Mouse (Mus musculus) hindbrain, embryonic 13.5 days (tissue): ENCODE results near the gene Stard3. TPM values are rescaled to one million over a fixed set of nuclear protein-coding genes. Genes with fewer than 3 reads are reported as not detected.
A peak's percentile ranks its signal among the peaks of the same experiment; 100 is the strongest.

Experiments
- ATAC-seq: fragments of 200-750 bp; cut with Nextera tagmentation; 2 replicates; pipeline ENCODE4 v1.8.0; 2017; ENCODE audit warnings: moderate TSS enrichment; ENCODE audit not compliant: low FRiP score
- H3K27ac ChIP-seq: fragments of 300-500 bp; sonication (generic); 2 replicates; pipeline ENCODE4 v1.5.1; 2015; ENCODE audit warnings: inconsistent platforms, mild to moderate bottlenecking, moderate library complexity
- H3K27me3 ChIP-seq: fragments of 300-500 bp; sonication (generic); 2 replicates; pipeline ENCODE4 v1.6.1; 2015; ENCODE audit warnings: mild to moderate bottlenecking, inconsistent platforms
- H3K36me3 ChIP-seq: fragments of 300-500 bp; sonication (generic); 2 replicates; pipeline ENCODE4 v1.6.1; 2015; ENCODE audit warnings: mild to moderate bottlenecking, inconsistent platforms
- H3K4me1 ChIP-seq: fragments of 300-500 bp; sonication (generic); replicated peaks from 2 replicates; pipeline ENCODE4 v1.6.1; 2015; ENCODE audit warnings: inconsistent platforms
- H3K4me2 ChIP-seq: fragments of 300-500 bp; sonication (generic); 2 replicates; pipeline ENCODE4 v1.6.1; 2015; ENCODE audit warnings: inconsistent platforms, mild to moderate bottlenecking, moderate library complexity
- H3K4me3 ChIP-seq: fragments of 300-500 bp; sonication (generic); 2 replicates; pipeline ENCODE4 v1.5.1; 2015; ENCODE audit warnings: mild to moderate bottlenecking, inconsistent platforms
- H3K9ac ChIP-seq: fragments of 300-500 bp; sonication (generic); 2 replicates; pipeline ENCODE4 v1.6.1; 2015; ENCODE audit warnings: mild to moderate bottlenecking, inconsistent platforms
- H3K9me3 ChIP-seq: fragments of 300-500 bp; sonication (generic); 2 replicates; pipeline ENCODE4 v1.6.1; 2016; ENCODE audit warnings: inconsistent platforms
- WGBS: fragments of 180-500 bp; shearing (Covaris S2); methylation state at CpG from one replicate; pipeline ENCODE4 v1.1.7; 2015; 5-methylcytosine and 5-hydroxymethylcytosine counted together
- polyA plus RNA-seq: library from polyadenylated mRNA; unstranded; fragments of >200 nt; fragmentation: Nextera tagmentation; extraction: Ambion mirVana; gene quantifications from 2 replicates; pipeline ENCODE4 v1.2.1, GENCODE M21; 2015

The Stard3 gene
- polyA plus RNA-seq, 1 experiment from 2014 or later: 44.4 TPM

- peaks cover 36% of the 10 kb centered on the region for H3K27me3 ChIP-seq
- H3K9ac ChIP-seq: peak overlapping the region; percentile 24; the same call in 1 of the 2 replicates
- no peak overlapping the region for H3K4me2 ChIP-seq
- 62% methylated on average over 4 of the region's 4 CpGs for WGBS
- ATAC-seq: no peak
- H3K9me3 ChIP-seq: no peaks in the 10 kb centered on the region
- peaks cover 30% of the 10 kb centered on the region for H3K4me1 ChIP-seq
- peaks cover 12% of the 10 kb centered on the region for H3K36me3 ChIP-seq
- no peak overlapping the region for H3K27ac ChIP-seq
- no peak overlapping the region for H3K4me3 ChIP-seq
Observed at GRCm38 (mm10) chr11:98395041-98395440, 36.9 kb downstream of the Stard3 start.

GRCm38 (mm10) chr11:98397946-98398345 is 39.8 kb downstream of the Stard3 start:
- Histone ChIP-seq H3K27me3 (peaks cover 17% of the 10 kb centered on the region), H3K4me2 (no peak overlapping the region), H3K9ac (no peak overlapping the region), H3K4me1 (peaks cover 37% of the 10 kb centered on the region), H3K9me3 (no peaks in the 10 kb centered on the region), H3K36me3 (peaks cover 12% of the 10 kb centered on the region), H3K4me3 (no peak overlapping the region), H3K27ac (no peak overlapping the region)
- no peak for ATAC-seq
- WGBS: 92% methylated on average over 7 of the region's 7 CpGs

GRCm38 (mm10) chr11:98400161-98400726 is 42.1 kb downstream of the Stard3 start, which contains the start of gene Pgap3:
Pgap3 (minus strand) TSS chr11:98400490.
- peak within 1 kb of the TSS; percentile 65 for H3K4me2 ChIP-seq
- WGBS: under 1% methylated on average over 40 of the region's 40 CpGs
- H3K36me3 ChIP-seq: peaks cover 12% of the 10 kb centered on the region
- H3K27ac ChIP-seq: peak within 1 kb of the TSS; percentile 97
- H3K9ac ChIP-seq: peak within 1 kb of the TSS; percentile 76
- H3K27me3 ChIP-seq: peaks cover 20% of the 10 kb centered on the region
- H3K4me1 ChIP-seq: peaks cover 17% of the 10 kb centered on the region
- peak; percentile 92 for ATAC-seq
- H3K9me3 ChIP-seq: no peaks in the 10 kb centered on the region
- H3K4me3 ChIP-seq: peak within 1 kb of the TSS; percentile 61

- WGBS: 60% methylated on average over 3 of the region's 3 CpGs
- Histone ChIP-seq H3K27me3 (peaks cover 20% of the 10 kb centered on the region), H3K9me3 (no peaks in the 10 kb centered on the region), H3K4me3 (peak overlapping the region; percentile 61), H3K4me2 (peak overlapping the region; percentile 65), H3K9ac (peak overlapping the region; percentile 76), H3K36me3 (peaks cover 12% of the 10 kb centered on the region), H3K4me1 (peaks cover 15% of the 10 kb centered on the region), H3K27ac (peak overlapping the region; percentile 97)
- no peak for ATAC-seq
Observed at GRCm38 (mm10) chr11:98400816-98401215, 42.6 kb downstream of the Stard3 start.

- peaks cover 39% of the 10 kb centered on the region for H3K27me3 ChIP-seq
- H3K9me3 ChIP-seq: no peaks in the 10 kb centered on the region
- H3K9ac ChIP-seq: no peak overlapping the region
- H3K4me2 ChIP-seq: no peak overlapping the region
- H3K4me1 ChIP-seq: peaks cover 7% of the 10 kb centered on the region
- WGBS: 73% methylated on average over 6 of the region's 6 CpGs
- no peak overlapping the region for H3K4me3 ChIP-seq
- no peak for ATAC-seq
- no peak overlapping the region for H3K27ac ChIP-seq
- no peaks in the 10 kb centered on the region for H3K36me3 ChIP-seq
Observed at GRCm38 (mm10) chr11:98406621-98407020, 48.5 kb downstream of the Stard3 start.

- 33% methylated on average over 8 of the region's 8 CpGs for WGBS
- peak; percentile 21; the same call in 1 of the 2 replicates for ATAC-seq
- H3K27ac ChIP-seq: peak overlapping the region; percentile 52; the same call in 1 of the 2 replicates
- H3K9ac ChIP-seq: no peak overlapping the region
- H3K27me3 ChIP-seq: peaks cover 46% of the 10 kb centered on the region
- H3K4me1 ChIP-seq: peaks cover 29% of the 10 kb centered on the region
- H3K4me3 ChIP-seq: no peak overlapping the region
- no peak overlapping the region for H3K4me2 ChIP-seq
- no peaks in the 10 kb centered on the region for H3K9me3 ChIP-seq
- no peaks in the 10 kb centered on the region for H3K36me3 ChIP-seq
Observed at GRCm38 (mm10) chr11:98408872-98409271, 50.7 kb downstream of the Stard3 start.

- H3K36me3 ChIP-seq: no peaks in the 10 kb centered on the region
- H3K9ac ChIP-seq: 0 out of 2 replicates have a peak overlapping the region, but pooled peaks have one; percentile 43
- H3K9me3 ChIP-seq: no peaks in the 10 kb centered on the region
- peak overlapping the region; percentile 52; the same call in 1 of the 2 replicates for H3K27ac ChIP-seq
- H3K4me3 ChIP-seq: no peak overlapping the region
- peak; percentile 70 for ATAC-seq
- WGBS: 0% methylated on average over 9 of the region's 10 CpGs
- peaks cover 50% of the 10 kb centered on the region for H3K27me3 ChIP-seq
- H3K4me2 ChIP-seq: no peak overlapping the region
- H3K4me1 ChIP-seq: peaks cover 34% of the 10 kb centered on the region
Observed at GRCm38 (mm10) chr11:98409341-98409822, 51.2 kb downstream of the Stard3 start.

- ATAC-seq: 0 out of 2 replicates have a peak, but pooled peaks have one; percentile 29
- H3K4me1 ChIP-seq: peaks cover 35% of the 10 kb centered on the region
- H3K36me3 ChIP-seq: no peaks in the 10 kb centered on the region
- H3K27me3 ChIP-seq: peaks cover 56% of the 10 kb centered on the region
- H3K4me2 ChIP-seq: peak within 1 kb of the TSS; percentile 97
- under 1% methylated on average over 47 of the region's 49 CpGs for WGBS
- peak within 1 kb of the TSS; percentile 83 for H3K9ac ChIP-seq
- H3K27ac ChIP-seq: peak within 1 kb of the TSS; percentile 84
- peak within 1 kb of the TSS; percentile 63 for H3K4me3 ChIP-seq
- H3K9me3 ChIP-seq: no peaks in the 10 kb centered on the region
Observed at GRCm38 (mm10) chr11:98412273-98412796, 54.2 kb downstream of the Stard3 start, which contains the start of gene Erbb2. Erbb2 (plus strand) TSS chr11:98412470.

GRCm38 (mm10) chr11:98412797-98413301 is 54.7 kb downstream of the Stard3 start:
- peaks cover 56% of the 10 kb centered on the region for H3K27me3 ChIP-seq
- H3K9me3 ChIP-seq: no peaks in the 10 kb centered on the region
- no peaks in the 10 kb centered on the region for H3K36me3 ChIP-seq
- peak overlapping the region; percentile 63 for H3K4me3 ChIP-seq
- peaks cover 35% of the 10 kb centered on the region for H3K4me1 ChIP-seq
- peak; percentile 69 for ATAC-seq
- WGBS: under 1% methylated on average over 40 of the region's 40 CpGs
- H3K9ac ChIP-seq: peak overlapping the region; percentile 83
- peak overlapping the region; percentile 97 for H3K4me2 ChIP-seq
- H3K27ac ChIP-seq: peak overlapping the region; percentile 84

- 16% methylated on average over 7 of the region's 7 CpGs for WGBS
- H3K9ac ChIP-seq: peak overlapping the region; percentile 24; the same call in 1 of the 2 replicates
- no peak for ATAC-seq
- no peaks in the 10 kb centered on the region for H3K9me3 ChIP-seq
- H3K4me2 ChIP-seq: peak overlapping the region; percentile 97
- no peaks in the 10 kb centered on the region for H3K36me3 ChIP-seq
- H3K4me3 ChIP-seq: peak overlapping the region; percentile 63
- H3K27me3 ChIP-seq: peaks cover 56% of the 10 kb centered on the region
- H3K27ac ChIP-seq: no peak overlapping the region
- H3K4me1 ChIP-seq: peaks cover 35% of the 10 kb centered on the region
Observed at GRCm38 (mm10) chr11:98413731-98414130, 55.6 kb downstream of the Stard3 start.

GRCm38 (mm10) chr11:98414162-98414561 is 56.0 kb downstream of the Stard3 start:
- no peak for ATAC-seq

GRCm38 (mm10) chr11:98417074-98417473 is 58.9 kb downstream of the Stard3 start:
- Histone ChIP-seq H3K4me1 (peaks cover 24% of the 10 kb centered on the region), H3K27ac (no peak overlapping the region), H3K9me3 (no peaks in the 10 kb centered on the region), H3K4me3 (no peak overlapping the region), H3K36me3 (no peaks in the 10 kb centered on the region), H3K4me2 (no peak overlapping the region), H3K27me3 (peaks cover 30% of the 10 kb centered on the region), H3K9ac (no peak overlapping the region)
- no peak for ATAC-seq
- WGBS: 89% methylated on average over 1 of the region's 1 CpGs

More at GRCm38 (mm10) chr11:98414162-98414561, 56.0 kb downstream of the Stard3 start:
- H3K36me3 ChIP-seq: no peaks in the 10 kb centered on the region
- peak overlapping the region; percentile 63; the same call in 1 of the 2 replicates for H3K4me3 ChIP-seq
- no peaks in the 10 kb centered on the region for H3K9me3 ChIP-seq
- peak overlapping the region; percentile 97 for H3K4me2 ChIP-seq
- H3K27me3 ChIP-seq: peaks cover 56% of the 10 kb centered on the region
- H3K9ac ChIP-seq: 0 out of 2 replicates have a peak overlapping the region, but pooled peaks have one; percentile 39
- no peak overlapping the region for H3K27ac ChIP-seq
- 18% methylated on average over 2 of the region's 2 CpGs for WGBS
- H3K4me1 ChIP-seq: peaks cover 30% of the 10 kb centered on the region
